Mouse (Mus musculus) embryo, embryonic 11.5 days (tissue): ENCODE data around the gene Bahd1.

Source experiments
- DNase-seq: peaks from one replicate; pipeline ENCODE4 v3.0.0-alpha.2; 2012; ENCODE audit warnings: low read depth, low spot score

Bahd1 gene

DNA sequence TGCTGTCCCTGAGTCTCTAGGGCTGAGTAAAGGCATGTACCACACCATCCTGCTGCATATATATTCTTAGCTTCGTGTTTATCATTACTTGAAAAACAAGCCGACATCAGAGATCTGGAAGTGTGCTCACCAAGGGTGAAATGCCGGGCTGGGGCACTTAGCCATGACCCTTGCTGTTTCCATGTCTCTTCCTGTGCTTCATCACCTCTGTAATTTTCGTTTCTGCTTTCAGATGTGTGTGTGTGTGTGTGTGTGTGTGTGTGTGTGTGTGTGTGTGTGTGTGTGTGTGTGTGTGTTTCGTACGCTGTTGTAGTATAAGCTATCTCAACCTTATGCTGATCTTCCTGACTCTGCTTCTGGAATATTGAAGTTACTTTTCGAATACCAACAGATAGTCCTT, 41.2 kb downstream of the Bahd1 start:
- no peak for DNase-seq

DNA sequence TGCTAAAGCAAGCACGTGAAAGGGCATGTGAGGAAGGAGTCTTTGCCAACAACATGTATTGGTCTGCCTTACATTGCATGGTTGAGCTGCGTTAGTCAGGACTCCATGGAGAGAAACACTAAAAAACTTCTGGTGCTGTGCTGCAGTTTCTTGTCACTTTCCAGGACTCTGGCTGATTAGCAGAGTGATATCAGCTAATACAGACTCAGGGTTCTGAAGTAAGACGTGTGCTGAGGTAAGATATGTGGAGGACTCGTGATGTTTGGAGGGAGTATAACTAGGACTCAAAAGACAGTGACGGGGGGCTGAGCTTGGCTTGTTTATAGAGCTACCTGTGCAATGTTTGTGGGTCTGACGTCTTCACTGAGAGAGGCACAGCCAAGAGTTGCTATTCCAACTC, 43.1 kb downstream of the Bahd1 start:
- no peak for DNase-seq

DNA sequence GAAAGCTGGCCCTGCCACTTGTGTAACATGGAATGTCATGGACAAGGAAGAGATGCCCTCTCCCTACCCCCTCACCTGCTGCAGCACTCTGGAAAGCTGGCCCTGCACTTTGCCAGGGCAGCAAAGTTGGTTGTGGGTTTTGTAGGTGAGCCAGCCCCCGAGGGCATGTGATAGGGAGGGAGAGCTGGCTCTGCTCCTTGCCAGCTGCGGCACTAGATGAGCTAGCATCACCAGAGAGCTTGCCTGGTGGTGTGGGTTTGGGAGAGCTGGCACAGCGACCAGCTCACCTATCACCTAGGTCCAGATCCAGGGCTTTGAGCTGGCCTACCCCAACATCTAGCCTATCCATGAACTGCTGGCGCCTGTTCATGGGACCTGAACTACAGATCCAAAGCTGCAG, 48.6 kb downstream of the Bahd1 start:
- DNase-seq, result no peak

DNA sequence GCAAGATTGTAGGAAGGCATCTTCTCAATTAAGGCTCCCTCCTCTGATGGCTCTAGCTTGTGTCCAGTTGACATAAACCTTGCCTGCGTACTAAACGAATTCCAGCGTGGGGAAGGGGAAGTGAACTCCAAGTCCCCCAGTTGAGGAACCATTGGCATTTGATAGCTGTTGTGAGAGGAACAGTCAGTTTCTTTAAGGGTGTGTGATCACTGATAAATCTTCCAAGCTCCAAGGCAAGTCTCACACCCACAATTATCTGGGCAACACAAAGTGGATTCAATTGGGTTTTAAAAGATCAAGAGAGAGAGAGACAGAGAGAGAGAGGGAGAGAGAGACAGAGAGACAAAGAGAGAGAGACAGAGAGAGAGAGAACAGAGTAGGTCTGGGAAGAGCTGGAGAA, 49.5 kb downstream of the Bahd1 start:
- DNase-seq, result no peak

DNA sequence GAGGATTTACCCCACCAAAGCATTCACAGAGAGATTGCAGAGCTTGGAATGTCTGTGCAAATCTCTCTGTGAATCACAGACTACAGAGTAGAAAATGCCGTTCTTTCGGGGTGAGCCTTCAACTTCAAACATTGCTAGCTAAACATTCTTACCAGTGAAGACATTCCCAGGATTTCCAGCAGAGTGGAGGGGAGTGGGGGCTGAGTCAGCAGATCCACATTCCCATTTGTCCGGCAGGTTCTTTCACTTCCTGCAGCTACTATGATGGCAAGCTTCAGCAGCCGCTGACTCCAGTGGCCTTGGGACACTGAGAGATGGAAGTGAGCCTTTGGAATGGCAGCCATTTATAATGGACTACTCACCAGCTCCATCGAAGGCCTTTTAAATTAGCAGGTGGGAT, 56.3 kb downstream of the Bahd1 start:
- no peak for DNase-seq

DNA sequence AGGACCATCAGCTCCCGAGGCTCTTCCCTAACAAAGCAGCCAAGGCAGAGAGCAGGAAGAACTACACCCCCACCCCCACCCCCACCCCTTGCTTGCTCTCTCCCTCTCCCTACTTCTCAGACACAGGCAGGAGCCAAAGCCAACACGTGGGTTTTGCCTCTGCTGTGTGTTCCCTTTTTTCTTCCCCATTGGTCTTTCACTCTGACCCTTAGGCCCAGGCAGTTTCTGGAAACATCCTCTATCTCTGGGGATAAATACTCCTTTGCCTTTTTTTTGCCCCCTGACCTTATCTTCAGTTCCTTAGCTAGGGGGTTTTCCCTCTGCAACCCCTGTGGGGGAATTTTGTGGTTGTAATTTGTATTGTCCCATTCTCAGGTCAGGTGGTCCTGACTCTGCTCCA, 59.5 kb downstream of the Bahd1 start:
- no peak for DNase-seq

DNA sequence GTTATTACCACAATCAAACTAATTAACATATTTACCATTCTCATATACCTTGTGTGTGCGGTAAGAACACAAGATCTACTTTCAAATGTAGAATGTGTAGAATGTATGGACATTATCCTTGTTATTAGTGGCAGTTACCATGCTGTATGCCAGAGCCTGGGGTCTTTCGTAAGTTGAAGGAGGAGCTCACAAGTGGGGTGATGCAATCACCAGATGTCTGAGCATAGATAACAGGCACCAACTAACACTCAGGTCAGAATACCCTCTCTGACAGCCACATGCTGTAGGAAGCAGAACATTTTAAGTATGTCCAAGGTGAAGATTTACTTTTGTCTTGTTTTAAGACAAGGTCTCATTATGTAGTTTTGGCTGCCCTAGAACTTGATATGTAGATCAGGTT, 60.2 kb downstream of the Bahd1 start:
- no peak for DNase-seq

DNA sequence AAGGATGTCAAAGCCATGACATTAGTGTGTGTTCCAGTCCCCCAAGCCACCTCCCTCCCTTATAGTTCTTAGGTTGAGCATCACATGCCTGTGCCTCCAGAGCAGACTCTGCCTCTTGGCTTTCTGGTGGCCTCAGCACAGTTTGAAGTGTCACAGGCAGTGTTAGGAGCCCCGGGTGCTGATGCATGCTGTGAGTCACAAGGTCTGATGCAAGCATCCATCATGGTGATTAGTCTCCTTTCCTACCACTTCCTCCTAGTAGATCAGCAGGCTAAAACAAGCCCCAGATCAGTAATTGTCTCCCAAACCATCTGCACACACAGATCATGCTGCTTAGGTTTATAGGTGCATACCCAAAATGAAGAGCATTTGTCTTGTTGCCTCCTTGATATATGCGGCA, 61.4 kb downstream of the Bahd1 start:
- DNase-seq, result no peak

DNA sequence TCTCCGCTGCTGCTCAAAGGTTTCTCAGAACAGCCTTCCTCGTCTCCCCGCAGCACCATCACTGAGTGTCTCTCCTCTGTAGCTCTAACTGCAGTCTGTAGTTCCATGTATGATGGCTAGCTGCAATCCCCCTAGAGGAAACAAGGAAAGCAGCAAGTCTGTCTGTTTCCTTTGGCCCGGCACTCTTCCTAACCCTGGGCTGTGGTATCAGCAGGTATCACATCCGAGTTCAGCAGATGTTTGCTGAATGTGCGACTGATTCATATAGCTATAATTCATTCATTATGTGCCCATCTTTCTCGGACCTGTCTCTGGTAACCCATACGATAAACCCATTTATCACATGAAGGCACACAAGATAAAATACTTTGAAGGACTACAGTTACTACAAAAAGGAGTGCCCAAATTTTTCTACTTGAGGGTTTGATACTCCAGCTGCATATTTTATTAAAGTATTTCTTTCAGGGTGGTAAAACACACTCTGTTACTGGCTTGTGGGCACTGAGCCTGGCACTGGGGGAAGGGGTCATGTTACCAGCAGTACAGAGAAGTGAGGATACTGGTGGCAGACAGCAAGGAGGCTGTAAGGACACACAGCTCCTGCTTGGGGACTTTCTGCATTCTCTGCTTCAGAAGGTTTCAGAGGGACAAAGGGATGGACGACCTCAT, 63.0 kb downstream of the Bahd1 start:
- DNase-seq, result no peak

DNA sequence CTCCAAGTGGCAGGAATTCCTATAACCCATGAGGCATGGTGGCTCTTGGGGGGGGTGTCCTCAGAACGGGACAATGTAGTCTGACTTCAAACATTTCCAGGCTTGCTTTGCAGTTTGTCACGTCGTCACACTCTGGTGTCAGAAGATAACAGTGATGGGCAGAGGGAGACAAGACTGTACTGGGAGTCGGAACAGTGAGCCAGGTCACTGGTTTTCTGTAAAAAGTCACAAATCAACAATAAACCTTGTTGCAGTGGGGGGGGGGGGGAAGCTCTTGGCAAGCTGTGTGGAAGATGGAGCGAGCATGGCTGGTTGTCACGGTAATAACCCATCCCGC, 63.5 kb downstream of the Bahd1 start:
- DNase-seq, result no peak

DNA sequence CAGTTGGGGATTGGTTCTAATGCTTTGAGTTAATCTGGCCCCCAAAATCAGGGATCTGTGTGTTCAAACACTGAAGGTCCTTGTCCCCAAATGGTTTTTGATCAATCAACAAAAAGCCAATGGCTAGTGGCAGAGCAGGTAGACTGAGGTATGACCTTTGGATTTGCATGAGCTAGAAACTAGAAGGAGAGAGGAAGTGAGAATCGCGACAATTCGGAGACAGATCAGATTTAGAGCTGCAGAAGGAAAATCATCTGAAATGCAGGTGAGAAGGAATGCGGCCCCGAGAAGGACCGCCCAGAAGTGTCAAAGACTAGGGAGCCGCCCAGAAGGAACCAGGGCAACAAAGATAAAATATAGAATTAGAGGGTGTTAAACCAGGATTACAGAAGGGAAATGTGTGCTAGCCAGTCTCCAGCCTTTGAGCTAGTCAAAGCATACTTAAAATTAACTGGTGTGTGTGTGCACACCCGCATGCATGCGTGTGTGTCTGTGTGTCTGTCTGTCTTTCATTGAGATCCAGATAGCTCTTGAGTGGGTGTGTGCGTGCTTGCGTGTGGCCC, 69.5 kb downstream of the Bahd1 start:
- DNase-seq, result no peak

DNA sequence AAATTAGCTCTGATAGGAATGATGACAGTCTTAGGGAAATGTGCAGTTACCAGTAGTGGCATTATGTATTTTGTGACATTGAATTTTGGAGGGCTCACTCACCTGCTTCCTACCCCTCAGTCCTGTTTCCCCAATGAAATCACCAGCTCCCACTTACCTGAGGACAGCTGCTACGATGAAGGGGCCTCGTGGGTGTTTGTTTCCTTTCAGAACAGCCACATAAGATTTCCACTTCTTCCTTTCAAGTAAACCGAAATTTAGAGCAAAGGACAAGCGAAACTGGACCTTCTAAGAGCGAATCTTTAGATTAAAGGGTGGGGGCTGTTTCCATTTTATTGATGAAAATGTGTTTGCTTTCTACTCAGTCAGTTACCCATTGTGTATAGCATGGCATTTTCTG, 71.9 kb downstream of the Bahd1 start:
- no peak for DNase-seq

DNA sequence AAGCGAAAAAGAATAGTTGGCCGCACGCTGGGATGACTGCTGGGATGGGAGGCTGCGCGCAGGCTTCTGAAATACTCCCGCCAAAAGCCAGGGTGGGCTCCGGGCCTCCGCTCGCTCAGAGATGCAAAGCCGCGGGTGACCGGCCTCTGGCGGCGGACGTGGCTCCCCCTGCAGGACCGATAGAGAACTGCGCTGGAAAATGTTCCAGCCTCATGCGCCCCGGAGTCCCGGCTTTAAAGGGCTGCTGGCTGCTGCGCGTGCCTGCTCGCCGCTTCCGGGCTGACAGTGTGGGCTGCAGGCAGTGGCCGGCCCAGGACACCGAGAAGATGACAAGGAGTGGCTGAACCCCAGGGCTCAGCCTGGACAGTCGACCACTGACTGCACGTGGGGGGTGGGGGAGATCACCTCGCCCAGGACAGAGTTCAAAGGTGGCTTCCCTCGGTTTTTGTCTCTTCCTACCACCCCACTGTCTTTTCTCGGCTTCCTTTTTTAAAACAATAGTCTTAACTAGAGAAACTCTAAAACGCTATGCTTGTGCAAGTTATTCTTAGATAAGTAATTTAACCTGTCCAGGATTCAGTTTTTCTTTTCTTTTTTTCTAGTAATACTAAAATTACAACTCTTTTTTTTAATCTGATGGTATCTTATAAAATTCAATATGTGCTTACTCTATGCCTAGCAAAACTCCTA, 72.7 kb downstream of the Bahd1 start:
- peak; percentile 70 for DNase-seq
